Mouse (Mus musculus) thymus, adult 18-20 months (tissue): ENCODE measurements around the gene Brpf1.

ENCODE experiments used
- DNase-seq, 2 experiments: peaks; one replicate each; pipeline ENCODE4 v3.0.0; 2022; ENCODE audit warnings: mixed read lengths in 2 of 2

The Brpf1 gene

DNA sequence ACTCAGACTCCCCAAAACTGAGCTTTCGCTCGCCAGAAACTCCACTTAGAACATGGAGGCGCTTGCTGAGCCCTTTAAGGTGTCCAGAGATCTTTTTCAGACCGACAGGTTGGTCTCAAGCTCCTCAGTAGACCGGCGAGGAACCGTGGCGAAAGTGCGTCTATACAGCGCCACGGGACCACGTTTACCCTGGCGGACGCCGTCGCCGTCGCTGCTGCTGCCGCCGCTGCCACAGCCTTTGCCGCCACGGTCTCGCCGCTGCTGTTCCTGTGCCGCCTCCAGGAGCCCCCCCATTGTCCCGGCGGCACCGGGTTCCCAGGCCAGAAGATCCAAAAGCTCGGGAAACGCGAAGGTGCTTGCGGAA, at the start of gene Brpf1:
TSS of gene Brpf1 (plus strand) at position 152 of the 364 bp plus-strand sequence.
- no peak for DNase-seq

DNA sequence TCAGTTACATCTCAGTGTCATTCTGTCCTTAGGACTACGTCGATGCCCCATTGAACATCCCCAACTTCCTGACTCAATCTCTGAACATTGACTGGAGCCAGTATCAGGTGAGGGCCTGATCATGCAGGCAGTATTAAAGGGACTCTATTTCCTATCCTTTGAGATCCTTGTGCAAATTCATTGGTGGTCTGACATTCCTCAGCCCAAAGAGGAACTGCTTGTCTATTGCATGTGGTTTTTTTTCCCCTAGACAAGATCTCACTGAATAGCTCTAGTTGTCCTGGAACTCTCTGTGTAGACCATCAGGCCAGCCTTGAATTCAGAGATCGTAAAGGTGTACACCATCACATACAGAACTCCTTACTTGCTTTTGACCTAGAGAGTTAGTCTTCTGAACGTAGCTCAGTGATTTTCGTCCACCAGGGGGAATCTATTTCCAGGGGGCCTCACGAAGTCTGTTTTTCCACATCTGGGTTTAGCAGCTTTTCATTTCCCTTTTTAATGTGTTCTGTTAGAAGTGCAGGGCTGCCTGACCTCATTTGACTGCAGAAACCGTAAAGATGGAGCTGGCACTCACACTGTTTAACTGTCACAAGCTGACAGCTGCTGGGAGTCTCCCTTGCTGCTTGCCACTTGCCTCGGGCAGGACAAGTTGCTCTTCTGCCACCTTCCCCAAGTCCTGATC, 45.6 kb upstream of the Brpf1 start:
- no peak for DNase-seq

DNA sequence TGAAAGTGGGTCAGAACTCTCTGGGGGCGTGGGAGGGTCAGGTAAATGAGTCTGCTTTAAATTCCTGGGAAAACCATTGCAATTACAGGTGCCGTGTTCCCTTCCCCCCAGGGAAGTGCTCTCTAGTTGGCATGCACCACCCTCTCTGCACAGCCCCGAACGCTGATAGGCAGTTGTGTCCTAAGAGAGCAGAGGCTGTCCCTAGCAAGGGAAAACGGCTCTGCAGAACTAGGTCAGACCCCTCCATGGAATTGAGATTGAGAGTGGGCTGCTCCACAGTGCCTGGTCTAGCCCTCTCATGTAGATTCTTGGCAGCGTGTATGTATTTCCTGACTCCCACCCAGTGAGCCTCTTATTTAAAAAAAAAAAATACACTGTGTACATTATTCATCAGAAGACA, 43.4 kb upstream of the Brpf1 start:
- DNase-seq = no peak

- no peak for DNase-seq
Observed at GRCm38 (mm10) chr6:113264429-113264828, 42.5 kb upstream of the Brpf1 start.

DNA sequence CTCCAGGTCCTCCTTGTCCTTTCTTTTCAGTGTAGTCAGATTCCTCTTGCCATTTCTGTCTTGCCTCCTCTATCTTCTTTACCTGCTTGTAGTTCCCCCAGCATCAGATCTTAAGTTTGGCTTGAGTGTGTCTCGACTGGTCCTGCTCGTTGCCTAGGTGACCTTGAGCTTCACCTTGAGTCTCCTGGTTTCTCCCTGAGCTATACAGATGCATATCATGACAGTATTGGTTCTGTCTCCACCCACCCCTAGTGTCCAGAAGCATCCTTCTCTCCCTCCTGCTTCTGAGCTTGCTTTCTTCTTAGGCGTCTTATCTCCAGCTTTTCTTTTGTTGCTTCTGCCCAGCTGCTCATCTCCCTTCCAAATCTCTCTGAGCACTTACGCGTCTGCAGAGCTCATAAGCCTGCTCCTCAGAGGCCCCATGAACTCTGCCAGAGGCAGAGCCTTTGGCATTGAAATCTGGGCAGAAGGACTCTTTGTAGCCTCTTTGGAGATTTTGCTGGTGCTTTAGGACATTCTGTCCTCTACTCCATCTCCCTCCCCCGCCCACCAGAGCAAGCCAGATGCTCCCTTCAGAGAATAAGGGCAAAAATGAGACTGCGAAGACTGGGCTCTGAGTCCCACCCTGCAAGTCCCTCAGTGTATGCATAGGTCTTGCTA, 39.8 kb upstream of the Brpf1 start:
- no peak for DNase-seq

DNA sequence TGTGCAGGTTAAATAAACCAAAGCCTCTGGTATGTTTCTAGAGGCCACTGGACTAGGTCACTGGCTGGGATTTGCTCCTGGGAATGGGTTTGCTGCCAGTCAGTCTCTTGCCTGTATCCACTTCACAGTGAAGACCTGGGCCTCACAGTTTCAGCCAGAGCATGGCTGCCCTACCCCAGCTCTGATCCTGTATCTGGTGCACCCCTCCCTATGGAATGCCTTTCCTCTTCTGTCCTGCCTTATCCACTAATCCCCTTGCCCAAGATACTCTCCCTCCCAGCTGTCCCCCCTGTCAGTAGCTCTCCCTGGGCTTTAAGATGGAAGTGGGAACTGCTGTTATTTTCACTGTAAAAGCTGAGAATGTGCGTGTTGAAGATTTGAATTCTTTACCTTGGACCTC, 38.9 kb upstream of the Brpf1 start:
- DNase-seq = no peak

- no peak for DNase-seq
Observed at GRCm38 (mm10) chr6:113272365-113272764, 34.6 kb upstream of the Brpf1 start.

DNA sequence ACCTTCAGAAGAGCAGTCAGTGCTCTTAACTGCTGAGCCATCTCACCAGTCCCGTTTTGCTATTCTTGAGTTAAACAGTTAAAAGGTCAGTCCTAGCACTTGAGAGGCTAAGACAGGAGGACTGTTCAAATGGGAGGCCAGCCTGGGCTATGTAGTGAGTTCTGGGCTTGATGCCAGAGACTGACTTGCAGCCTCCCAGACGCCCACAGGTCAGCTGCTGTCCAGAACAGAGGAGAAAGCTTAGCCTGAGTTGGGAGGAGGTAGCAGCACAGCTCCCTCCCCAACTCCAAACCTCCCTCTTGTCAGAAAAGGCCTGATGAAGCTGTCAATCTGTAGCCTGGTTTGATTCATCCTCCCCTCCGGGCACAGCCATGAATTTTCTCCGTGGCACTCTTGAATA, 30.1 kb upstream of the Brpf1 start:
- DNase-seq = no peak

DNA sequence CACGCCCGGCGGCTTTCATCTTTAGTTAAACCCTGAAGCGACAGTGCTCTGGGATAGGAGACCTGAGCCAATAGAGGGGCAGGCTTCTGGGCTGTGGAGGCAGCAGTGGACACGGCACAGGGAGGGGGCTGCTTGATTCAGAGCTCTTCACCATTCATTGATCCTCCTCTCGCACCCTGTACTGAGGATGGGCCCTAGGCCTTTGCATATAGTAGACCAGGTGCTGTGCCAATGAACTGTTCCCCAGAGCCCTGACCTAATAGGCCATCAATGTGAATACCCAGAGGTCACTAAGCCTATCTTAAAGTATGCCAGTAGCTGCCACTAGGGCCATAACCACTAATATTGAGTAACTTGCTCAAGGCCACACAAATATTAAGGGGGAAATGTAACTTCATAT, 25.3 kb upstream of the Brpf1 start:
- no peak for DNase-seq

- DNase-seq = no peak
Observed at GRCm38 (mm10) chr6:113282101-113282802, 24.7 kb upstream of the Brpf1 start, which contains the start of gene Cpne9. TSS of gene Cpne9 (plus strand) at chr6:113282307.

DNA sequence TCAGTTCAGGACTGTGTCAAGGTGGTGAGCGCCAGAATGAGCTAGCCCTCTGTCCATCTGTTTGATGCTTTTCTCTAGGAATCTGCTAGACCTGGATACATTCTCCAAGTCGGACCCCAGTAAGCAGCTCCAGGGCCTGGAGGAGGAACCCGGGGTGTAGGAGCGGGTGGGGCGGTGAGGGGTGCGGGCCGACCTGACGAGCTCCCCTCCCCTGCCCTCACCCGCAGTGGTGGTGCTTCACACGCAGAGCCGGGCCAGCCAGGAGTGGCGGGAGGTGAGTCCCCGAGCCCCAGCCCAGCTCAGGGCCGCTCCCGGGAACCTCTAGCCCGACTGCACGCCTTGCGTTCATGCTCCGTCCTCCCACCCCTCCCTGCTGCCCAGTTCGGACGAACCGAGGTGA, 24.0 kb upstream of the Brpf1 start:
- no peak for DNase-seq

DNA sequence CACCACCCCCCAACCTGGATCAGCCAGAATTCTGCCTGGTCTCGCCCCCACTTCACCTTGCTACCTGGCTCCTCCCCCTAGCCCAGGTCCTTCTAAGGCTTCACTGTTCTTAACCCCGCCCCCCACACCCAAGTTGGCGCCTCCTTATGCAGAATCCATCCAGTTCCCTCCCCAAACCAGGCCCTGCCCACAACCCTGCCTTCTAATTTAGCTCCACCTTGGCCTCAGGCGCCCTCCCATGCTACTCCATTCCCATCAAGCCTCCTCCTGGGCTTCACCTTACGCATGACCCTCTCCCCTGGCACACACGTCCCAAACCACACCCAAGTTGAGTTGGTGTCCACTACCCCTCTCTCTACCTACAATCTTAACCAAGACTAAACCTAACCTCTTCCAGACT, 23.4 kb upstream of the Brpf1 start:
- DNase-seq = no peak

DNA sequence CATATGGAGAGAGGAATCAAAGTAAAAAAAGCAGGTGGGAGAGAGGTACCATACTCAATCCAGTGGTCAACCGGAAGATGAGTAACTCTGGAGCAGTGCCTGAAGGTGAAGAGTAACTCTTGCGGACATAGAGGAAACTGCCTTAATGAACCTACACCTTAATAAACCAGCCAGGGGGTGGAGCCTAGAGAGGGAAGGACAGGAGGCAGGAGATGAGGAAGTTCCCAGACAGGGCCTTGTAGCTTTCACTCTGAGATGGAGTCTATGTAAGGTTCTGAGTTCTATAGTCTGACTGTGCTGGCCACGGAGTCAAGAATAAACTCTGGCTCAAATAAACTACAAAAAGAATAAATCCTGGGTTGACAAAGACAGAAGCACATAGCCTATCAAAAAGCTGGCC, 22.0 kb upstream of the Brpf1 start:
- no peak for DNase-seq

DNA sequence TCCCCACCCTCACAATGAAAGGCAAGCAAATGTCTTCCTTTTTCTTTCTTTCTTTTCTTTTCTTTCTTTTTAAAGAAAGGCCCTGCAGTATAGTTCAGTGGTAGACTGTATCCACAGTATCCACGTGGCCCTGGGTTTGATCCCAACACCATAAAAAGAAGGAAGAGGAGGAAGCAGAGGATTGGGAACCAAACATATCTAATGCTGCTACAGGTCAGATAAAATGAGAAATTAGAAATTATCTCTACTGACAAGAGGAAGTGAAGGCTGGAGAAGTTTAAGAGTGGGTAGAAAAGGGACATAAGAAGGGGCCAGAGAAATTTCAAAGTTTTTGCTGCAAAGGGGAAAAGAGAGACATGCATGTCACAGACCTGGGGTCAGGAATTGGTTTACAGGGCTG, 20.6 kb upstream of the Brpf1 start:
- DNase-seq = no peak

- DNase-seq = no peak
Observed at GRCm38 (mm10) chr6:113287236-113287635, 19.7 kb upstream of the Brpf1 start.

DNA sequence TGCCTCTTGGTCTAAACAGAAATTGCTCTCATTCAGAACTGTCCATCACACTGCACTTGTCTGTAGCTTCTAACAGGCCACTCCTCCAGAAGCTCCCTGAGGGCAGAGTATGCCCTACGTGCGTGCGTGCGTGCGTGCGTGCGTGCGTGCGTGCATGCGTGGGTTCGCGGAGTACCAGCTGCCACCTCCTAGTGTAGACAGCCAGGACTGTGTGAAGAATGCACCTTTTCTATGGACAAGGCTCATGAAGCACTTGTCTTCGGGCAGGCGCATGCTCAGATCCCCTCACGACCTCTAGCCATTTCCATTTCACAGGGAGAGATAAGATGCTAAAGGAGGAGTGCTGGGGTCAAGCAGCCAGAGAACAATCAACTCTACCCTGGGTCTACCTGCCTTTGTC, 17.6 kb upstream of the Brpf1 start:
- no peak for DNase-seq

DNA sequence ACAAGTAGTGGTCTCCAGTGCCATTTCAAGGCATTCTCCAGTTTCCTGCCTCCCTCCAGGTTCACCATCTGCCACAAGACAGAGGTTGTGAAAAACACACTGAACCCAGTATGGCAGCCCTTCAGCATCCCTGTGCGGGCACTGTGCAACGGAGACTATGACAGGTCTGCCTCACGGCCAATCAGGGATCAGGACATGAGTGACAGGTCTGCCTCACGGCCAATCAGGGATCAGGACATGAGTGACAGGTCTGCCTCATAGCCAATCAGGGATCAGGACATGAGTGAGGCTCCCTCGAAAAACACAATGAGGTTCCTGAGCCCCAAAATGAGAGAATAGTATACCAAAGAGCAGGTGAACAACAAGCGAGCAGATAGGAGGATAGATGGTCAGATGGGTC, 16.6 kb upstream of the Brpf1 start:
- no peak for DNase-seq

DNA sequence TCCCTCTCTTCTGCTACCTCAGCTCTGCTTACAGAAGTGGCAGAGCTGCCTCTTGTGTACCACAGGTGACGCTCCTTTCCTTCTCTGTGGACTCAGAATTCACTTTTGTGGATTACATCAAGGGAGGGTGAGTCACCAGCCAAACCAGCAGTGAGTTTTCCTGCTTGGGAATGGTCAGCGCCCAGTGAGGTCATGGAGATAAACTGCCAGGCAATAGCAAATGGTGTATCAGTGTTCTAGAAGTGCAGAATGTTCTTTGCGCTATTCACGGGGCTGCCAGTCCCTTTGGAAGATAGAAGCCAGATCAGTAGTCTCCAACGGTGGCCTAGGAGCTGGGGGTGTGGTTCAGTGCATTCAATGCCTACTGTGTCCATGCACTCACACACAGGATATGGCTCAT, 14.0 kb upstream of the Brpf1 start:
- no peak for DNase-seq

DNA sequence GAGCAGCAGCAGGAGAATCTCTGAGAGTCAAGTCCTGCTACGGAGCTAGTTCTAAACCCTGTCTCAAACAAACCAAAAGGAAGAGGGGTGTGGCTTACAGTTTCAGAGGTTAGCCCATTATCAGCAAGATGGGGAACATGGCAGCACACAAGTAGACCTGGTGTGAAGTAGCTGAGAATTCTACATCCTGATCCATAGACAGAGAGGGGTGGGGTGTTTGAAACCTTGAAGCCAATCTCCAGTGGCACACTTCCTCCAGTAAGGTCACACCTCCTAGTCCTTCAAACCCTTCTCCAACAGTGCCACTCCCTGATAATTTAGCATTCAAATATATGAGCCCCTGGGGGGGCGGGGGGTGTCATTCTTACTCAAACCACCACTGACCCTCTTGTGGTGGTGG, 10.9 kb upstream of the Brpf1 start:
- DNase-seq = no peak

GRCm38 (mm10) chr6:113296639-113297038, 10.3 kb upstream of the Brpf1 start:
- DNase-seq = no peak

GRCm38 (mm10) chr6:113301350-113301749, 5.6 kb upstream of the Brpf1 start:
- DNase-seq = no peak

DNA sequence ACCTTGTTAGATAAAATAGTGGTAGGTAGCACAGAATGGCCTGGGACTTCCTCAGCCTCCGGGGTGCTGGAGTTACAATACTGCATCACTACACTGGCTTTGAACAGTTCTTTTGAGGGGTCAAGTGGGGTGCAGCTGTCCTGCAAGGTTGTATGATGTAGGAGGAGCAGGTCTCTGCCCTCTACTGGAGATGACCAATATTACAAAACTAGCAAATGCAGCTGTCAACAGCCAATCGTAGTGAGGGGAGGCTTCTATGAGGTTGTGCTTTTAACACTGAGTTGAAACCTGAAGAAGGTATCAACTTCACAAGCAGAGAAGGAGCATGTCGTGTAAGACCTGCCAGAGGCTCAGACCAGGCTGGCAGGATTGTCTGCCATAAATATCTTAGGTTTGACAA, 4.7 kb upstream of the Brpf1 start:
- DNase-seq = no peak

DNA sequence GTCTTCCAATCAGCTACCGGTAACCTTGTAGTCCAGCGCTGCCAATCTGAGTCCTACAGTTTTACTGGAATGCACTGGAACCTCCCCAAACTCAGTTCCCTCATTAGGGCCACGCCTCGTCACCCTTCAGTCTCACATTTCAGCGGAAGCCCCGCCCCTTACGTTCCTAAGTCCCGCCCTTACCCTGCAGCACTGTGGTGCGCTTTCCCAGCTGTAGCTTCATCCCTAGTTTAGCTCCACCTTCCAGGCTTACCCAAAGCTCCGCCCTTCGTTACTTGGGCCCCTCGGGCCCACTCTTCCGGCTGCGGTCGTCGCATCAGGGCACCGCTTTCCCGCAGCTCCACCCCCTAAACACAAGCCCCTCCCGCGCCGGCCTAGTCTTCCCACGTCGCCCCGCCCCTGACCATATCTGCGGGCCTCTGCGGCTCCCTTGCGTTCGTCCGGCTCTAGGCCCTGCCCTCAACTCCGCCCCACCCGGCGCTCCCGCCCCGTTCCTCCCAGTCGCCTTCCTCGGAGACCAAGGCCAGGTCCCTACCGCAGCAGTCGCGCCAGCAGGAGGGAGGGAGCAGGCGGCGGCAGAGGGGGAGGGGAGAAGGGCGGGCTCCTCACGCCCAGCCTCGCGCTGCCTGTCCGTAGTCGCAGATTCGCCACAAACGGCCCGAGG, 483 bp upstream of the Brpf1 start:
- DNase-seq = peak; percentile 100
